Mouse (Mus musculus): ENCODE data around the gene Aicda. TPM values are rescaled to one million over a fixed set of nuclear protein-coding genes. Genes with fewer than 3 reads are reported as not detected.

Aicda gene
- total RNA-seq, 1 experiment from 2014 or later: not detected

Other genes starting within 250 kb of the Aicda start
- gene M6pr, start 245.1 kb upstream of the Aicda start, total RNA-seq (2017): 309 and 328 TPM in 2 replicates
- 8.9 and 13.0 TPM in 2 replicates for gene Phc1, start 213.2 kb upstream of the Aicda start, total RNA-seq (2017)
- gene Rimklb, start 55.0 kb upstream of the Aicda start, total RNA-seq (2017): not detected in 2 replicates
- gene Mfap5, start 48.0 kb upstream of the Aicda start, total RNA-seq (2017): not detected in 2 replicates
- 13.3 and 14.2 TPM in 2 replicates for gene Apobec1, start 48.6 kb downstream of the Aicda start, total RNA-seq (2017)
- gene Gdf3, start 56.3 kb downstream of the Aicda start, total RNA-seq (2017): 4.1 and 5.6 TPM in 2 replicates
- gene Dppa3, start 72.6 kb downstream of the Aicda start, total RNA-seq (2017): not detected in 2 replicates
- gene Nanog, start 153.7 kb downstream of the Aicda start, total RNA-seq (2017): not detected in 2 replicates
- gene Slc2a3, start 247.8 kb downstream of the Aicda start, total RNA-seq (2017): 21.6 and 24.4 TPM in 2 replicates

Data from common myeloid progenitor, adult 5-6 weeks (primary cell).